Mouse (Mus musculus) layer of hippocampus, postnatal 14 days (tissue): ENCODE data around the gene Ptprz1. TPM values are rescaled to one million over a fixed set of nuclear protein-coding genes. Genes with fewer than 3 reads are reported as not detected.
"Not testable (repeated sequence)": the region's sequence is repeated elsewhere in the genome, so short reads cannot be mapped to it uniquely, and the experiment has no call there.

Experiments
- DNase-seq, 2 experiments: peaks; one replicate each; pipeline ENCODE4 v3.0.0; 2021 to 2022; ENCODE audit warnings: low spot score in 2 of 2, mixed read lengths in 1 of 2
- total RNA-seq, 2 experiments: library from RNA; stranded (reverse); gene quantifications; 2 replicates each; pipeline ENCODE4 v1.2.3; 2021

Ptprz1 gene
- total RNA-seq, 2 experiments from 2014 or later: 206 to 223 TPM

- no peak for DNase-seq
These were observed 109.3 kb downstream of the Ptprz1 start for GRCm38 (mm10) chr6:22984520-22985154.

- no peak for DNase-seq
These were observed 127.8 kb downstream of the Ptprz1 start for GRCm38 (mm10) chr6:23003152-23003551.

GRCm38 (mm10) chr6:23014988-23015613, 139.8 kb downstream of the Ptprz1 start:
- no peak for DNase-seq

DNA sequence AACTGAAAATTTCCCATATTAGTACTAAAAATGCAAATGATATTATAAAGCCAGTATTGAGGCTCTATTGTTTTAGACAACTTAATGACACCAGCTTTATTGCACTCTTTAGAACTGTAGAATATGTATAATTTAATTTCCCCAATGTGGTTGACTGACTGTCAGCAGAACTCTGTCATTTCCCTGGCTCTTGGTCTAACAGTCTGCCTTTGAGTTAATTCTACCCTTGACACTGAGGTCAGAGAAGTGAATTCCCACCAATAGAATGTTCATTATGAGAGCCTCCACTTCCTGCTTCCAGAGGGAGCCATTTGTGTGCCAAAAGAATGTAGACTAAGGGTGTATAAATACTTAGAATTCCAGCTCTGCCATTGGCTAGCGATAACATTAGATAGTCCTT, 152.9 kb downstream of the Ptprz1 start:
- no peak for DNase-seq

DNA sequence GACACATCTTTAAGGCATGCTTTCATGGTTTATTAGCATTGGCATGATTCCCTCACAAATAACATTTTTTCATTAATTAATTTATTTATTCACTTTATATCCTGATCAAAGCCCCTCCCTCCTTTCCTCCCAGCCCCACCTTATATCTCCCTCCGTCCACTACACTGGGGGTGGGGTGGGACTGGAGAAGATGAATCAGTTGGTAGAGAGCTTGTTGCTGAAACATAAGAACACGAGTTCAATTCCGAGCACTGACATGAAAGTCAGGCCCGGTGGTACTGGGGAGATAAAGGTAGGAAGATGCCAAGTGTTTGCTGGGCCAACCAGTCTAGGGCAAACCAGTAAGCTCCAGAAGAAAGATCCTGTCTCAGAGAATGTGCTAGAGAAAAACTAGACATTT, 173.5 kb downstream of the Ptprz1 start:
- DNase-seq: no peak

DNA sequence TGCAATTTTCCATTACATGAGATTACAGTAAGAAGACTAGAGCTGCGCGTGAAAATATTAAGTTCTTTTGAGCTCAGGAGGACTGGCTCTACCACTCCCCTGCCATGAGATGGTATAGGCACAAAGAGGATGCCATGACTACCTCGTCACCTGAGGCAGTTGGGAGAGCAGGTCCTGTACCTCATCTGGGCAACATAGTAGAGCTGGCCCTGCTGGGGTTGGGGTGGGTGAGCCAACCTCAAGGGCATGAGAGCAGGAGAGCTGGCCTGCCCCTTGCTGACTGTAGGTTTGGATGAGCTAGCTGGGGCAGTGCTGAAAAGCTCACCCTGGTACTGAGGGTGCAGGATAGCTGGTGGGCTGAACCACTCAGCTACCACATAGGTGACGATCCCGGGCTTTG, 180.4 kb downstream of the Ptprz1 start:
- no peak for DNase-seq

- DNase-seq: no peak
These were observed 200.8 kb downstream of the Ptprz1 start for GRCm38 (mm10) chr6:23076060-23076459.

DNA sequence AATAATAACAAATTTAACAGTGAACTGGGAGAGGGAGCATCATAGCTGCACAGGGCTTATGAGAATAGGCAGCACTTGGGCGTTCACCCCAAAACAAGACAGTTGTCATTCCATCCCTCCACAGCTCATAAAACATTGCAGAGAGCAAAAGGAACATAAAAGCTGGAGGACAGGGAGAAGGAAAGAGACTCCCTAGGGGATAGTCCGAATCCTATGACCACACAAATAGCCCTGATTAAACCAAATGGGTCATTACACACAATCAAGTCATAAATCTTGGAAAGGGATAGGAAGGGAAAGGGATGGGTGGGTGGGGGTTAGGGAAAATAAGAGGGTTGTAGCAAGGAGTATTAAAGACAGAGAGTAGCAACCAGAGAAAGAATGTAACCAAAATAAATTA, 203.0 kb downstream of the Ptprz1 start:
- DNase-seq: no peak

DNA sequence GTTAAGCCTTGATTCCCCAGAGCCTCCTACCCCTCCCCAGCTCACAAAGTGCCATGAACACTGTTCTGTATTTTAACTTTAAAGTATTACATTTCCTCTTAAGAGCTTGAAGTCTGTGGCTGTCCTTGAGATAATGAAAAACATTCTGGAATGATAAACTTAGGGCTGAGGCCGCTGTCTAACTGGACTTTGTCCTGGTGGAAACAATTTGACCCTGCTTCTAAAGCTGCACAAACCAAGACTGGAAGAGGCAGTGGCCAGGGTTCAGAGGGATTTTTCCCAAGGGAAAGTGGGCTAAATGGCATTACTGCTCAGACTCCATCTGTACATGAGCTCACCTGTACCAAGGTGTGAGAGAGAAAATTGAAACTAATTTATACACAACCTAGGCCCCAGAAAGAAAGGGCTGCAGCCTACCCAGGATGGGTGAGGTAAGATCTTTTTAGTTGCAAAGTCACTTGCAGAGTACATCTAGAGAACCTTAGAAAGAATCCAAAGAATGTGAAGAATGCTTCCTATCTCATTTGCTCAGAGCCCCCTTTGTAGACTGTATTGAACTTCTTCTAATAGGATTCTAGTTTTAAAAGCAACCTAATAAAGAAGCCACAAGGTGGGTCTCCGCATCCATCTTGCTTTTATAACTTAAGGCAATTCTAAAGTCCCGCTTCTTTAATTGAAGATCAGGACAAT, 204.8 kb downstream of the Ptprz1 start:
- DNase-seq: no peak

DNA sequence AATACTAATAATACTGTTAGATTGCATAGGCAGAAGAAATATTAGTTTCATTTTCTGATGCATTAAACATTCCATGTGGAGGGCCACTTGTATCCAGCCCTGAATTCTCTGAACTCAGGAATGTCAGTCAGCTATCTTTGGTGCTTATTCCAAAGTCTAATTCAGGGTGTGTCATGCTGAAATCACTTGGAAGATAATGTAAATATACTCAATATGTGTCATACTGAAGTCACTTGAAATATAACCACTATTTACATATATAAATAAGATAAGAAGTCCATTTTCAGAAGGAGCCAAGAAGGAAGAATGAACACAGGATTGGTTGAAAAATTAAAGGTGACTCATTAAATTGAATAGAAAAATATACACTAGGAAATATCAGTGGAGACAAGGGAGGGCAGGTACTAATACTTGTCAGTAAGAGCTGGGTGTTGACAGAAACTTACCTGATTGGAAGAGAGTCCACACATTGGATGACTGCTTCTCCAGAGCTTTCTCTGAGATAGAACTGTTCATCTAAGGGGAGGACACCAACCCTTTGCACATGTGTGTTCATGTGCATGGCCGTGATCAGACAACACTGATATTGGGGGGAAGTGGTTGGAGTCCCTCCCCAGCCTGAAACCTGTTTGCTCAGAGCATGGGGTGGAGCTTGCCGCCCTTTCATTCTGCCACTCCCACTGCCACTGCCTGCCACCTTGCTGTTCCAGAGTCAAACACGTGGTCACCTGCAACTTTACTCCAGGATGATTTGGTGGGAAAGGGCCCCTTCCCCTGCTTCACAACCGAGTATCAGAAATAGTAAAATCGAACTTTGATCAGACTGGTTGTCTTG, 209.5 kb downstream of the Ptprz1 start:
- DNase-seq: no peak

GRCm38 (mm10) chr6:23089292-23089691, 214.0 kb downstream of the Ptprz1 start:
- DNase-seq: not testable (repeated sequence)

DNA sequence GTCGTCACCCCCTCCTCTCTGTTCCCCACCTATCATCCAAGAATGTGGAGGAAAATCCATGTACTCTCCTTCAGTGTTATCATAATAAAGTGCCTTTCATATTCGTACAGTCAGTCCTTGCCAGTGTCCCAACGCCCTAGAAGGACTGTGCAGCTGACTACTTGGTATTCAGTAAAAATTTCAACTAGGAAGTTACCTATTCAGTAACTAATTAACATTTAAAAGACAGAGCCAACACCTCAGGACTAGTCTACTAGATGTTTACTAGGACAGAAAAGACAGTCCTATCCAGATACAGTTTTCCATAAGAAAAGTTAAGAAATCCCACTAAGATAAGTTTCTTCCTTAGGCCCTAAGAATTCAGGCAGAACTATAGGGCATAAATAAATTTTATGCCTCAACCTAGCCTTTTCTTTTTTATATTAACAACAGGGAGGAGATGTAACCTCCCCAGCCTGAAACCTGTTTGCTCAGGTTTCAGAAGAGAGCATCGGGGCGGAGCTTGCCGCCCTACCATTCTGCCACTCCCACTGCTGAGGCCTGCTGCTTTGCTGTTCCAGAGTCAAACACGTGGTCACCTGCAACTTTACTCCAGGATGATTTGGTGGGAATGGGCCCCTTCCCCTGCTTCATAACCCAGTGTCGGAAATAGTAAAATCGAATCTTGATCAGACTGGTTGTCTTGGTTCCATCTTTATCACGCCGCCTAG, 215.2 kb downstream of the Ptprz1 start:
- not testable (repeated sequence) for DNase-seq
